Mouse (Mus musculus) testis, adult 2 months (tissue): ENCODE measurements around the gene Bms1. TPM values are rescaled to one million over a fixed set of nuclear protein-coding genes. Genes with fewer than 3 reads are reported as not detected.

Source experiments
- H3K27ac ChIP-seq: fragments of 200-500 bp; 2 replicates; pipeline ENCODE4 v1.5.1; 2012; ENCODE audit warnings: low read depth, low read length; ENCODE audit not compliant: control insufficient read depth, insufficient read depth
- H3K27me3 ChIP-seq: fragments of 200-500 bp; 2 replicates; pipeline ENCODE4 v1.6.1; 2012; ENCODE audit warnings: mild to moderate bottlenecking, low read length, moderate library complexity; ENCODE audit not compliant: control insufficient read depth, insufficient read depth
- H3K36me3 ChIP-seq: fragments of 200-500 bp; 2 replicates; pipeline ENCODE4 v1.6.1; 2012; ENCODE audit warnings: mild to moderate bottlenecking, low read length; ENCODE audit not compliant: control insufficient read depth, insufficient read depth
- H3K4me1 ChIP-seq: fragments of 200-500 bp; 2 replicates; pipeline ENCODE4 v1.6.1; 2012; ENCODE audit warnings: low read length; ENCODE audit not compliant: control insufficient read depth, insufficient read depth
- H3K4me3 ChIP-seq: fragments of 200-500 bp; 2 replicates; pipeline ENCODE4 v1.5.1; 2012; ENCODE audit warnings: low read depth, mild to moderate bottlenecking, low read length, moderate library complexity, mixed read lengths; ENCODE audit not compliant: control insufficient read depth
- CTCF ChIP-seq: fragments of 200-500 bp; IDR thresholded peaks from 2 replicates; pipeline ENCODE4 v1.5.1; 2012; ENCODE audit warnings: low read depth, mild to moderate bottlenecking, inconsistent platforms, low read length, moderate library complexity; ENCODE audit not compliant: control insufficient read depth, insufficient read depth, insufficient replicate concordance
- POLR2A ChIP-seq: fragments of 200-500 bp; IDR thresholded peaks from 2 replicates; pipeline ENCODE4 v1.6.1; 2012; ENCODE audit warnings: low read depth, mild to moderate bottlenecking, inconsistent platforms, low read length, moderate library complexity; ENCODE audit not compliant: control insufficient read depth
- polyA plus RNA-seq: library from polyadenylated mRNA; depleted of rRNA; stranded (reverse); fragments of >200 nt; gene quantifications from 2 replicates; pipeline ENCODE4 v1.2.3, GENCODE M21; 2012; rRNA removed

The Bms1 gene
- polyA plus RNA-seq, 1 experiment, result 20.6 TPM

- no peaks in the 10 kb centered on the region for H3K27me3 ChIP-seq
- TF ChIP-seq CTCF (no peak), POLR2A (no peak)
- no peak overlapping the region for H3K4me3 ChIP-seq
- no peak overlapping the region for H3K27ac ChIP-seq
- no peaks in the 10 kb centered on the region for H3K36me3 ChIP-seq
- no peaks in the 10 kb centered on the region; the same call in 1 of the 2 replicates for H3K4me1 ChIP-seq
Observed at GRCm38 (mm10) chr6:118335934-118336450, 83.3 kb downstream of the Bms1 start.

- no peaks in the 10 kb centered on the region; the same call in 1 of the 2 replicates for H3K4me1 ChIP-seq
- H3K27me3 ChIP-seq, result no peaks in the 10 kb centered on the region
- no peak overlapping the region for H3K4me3 ChIP-seq
- TF ChIP-seq CTCF (no peak), POLR2A (no peak)
- H3K27ac ChIP-seq, result no peak overlapping the region
- H3K36me3 ChIP-seq, result no peaks in the 10 kb centered on the region
Observed at GRCm38 (mm10) chr6:118333861-118334260, 85.4 kb downstream of the Bms1 start.

Other genes with a start within 250 kb of the Bms1 start
- 0.81 and 1.0 TPM in 2 replicates for gene Ret, start 221.8 kb downstream of the Bms1 start, polyA plus RNA-seq
- 0.61 and 0.72 TPM in 2 replicates for gene Zfp248, start 36.1 kb upstream of the Bms1 start, polyA plus RNA-seq
- 0.32 and 0.44 TPM in 2 replicates for gene Zfp9, start 59.8 kb upstream of the Bms1 start, polyA plus RNA-seq
- gene Ankrd26, start 142.8 kb upstream of the Bms1 start, polyA plus RNA-seq, result 0.94 and 1.2 TPM in 2 replicates